Mouse (Mus musculus) G1E (cell line): ENCODE measurements at regions not wholly inside any gene's neighbourhood (a gene's known extent, or its start where the extent isn't known, plus 50 kb on each side); places are given as distances from the start of the nearest gene placed in this dataset.

Experiments used
- CTCF ChIP-seq: IDR thresholded peaks from 2 replicates; pipeline ENCODE4 v1.5.1; 2012; ENCODE audit warnings: low read depth, low read length, inconsistent platforms, mixed read lengths
- GATA1 ChIP-seq: IDR thresholded peaks from 2 replicates; pipeline ENCODE4 v1.6.1; 2012; ENCODE audit warnings: borderline replicate concordance, low read length, inconsistent platforms, mixed read lengths
- GATA2 ChIP-seq: IDR thresholded peaks from 2 replicates; pipeline ENCODE4 v1.6.1; 2012; ENCODE audit warnings: low read depth, low read length, inconsistent platforms, borderline replicate concordance
- TAL1 ChIP-seq: conservative IDR thresholded peaks from 2 replicates; pipeline ENCODE4 v1.6.1; 2012; ENCODE audit warnings: low read depth, low read length, inconsistent platforms, mixed read lengths

- TF ChIP-seq CTCF: no peak
- no peak for TF ChIP-seq GATA1
- TF ChIP-seq GATA2: no peak
- TF ChIP-seq TAL1: no peak
Measured at GRCm38 (mm10) chr6:51097488-51097887, 335.0 kb upstream of the Nfe2l3 start.
